Mouse (Mus musculus) gastrocnemius, adult 8-10 months (tissue): ENCODE measurements around the gene Klhdc9. TPM values are rescaled to one million over a fixed set of nuclear protein-coding genes. Genes with fewer than 3 reads are reported as not detected.

Experiments
- DNase-seq, 2 experiments: peaks; one replicate each; pipeline ENCODE4 v3.0.0; 2022; ENCODE audit warnings: low spot score in 2 of 2
- total RNA-seq, 4 experiments: library from RNA; stranded (reverse); gene quantifications; 2 replicates each; pipeline ENCODE4 v1.2.4; 2022

Klhdc9 gene
- total RNA-seq, result not detected

GRCm38 (mm10) chr1:171360656-171361055 lies at the start of gene Klhdc9:
Gene Klhdc9 (minus strand): TSS chr1:171360798.
- DNase-seq, result peak; percentile 50 to 64

GRCm38 (mm10) chr1:171410231-171410630 lies 49.6 kb upstream of the Klhdc9 start:
- no peak for DNase-seq

GRCm38 (mm10) chr1:171407263-171407662 lies 46.7 kb upstream of the Klhdc9 start:
- DNase-seq, result no peak

- DNase-seq, result no peak
Measured at GRCm38 (mm10) chr1:171402991-171403390, 42.4 kb upstream of the Klhdc9 start.

- DNase-seq, result no peak
Measured at GRCm38 (mm10) chr1:171401821-171402220, 41.2 kb upstream of the Klhdc9 start.

- DNase-seq, result peak in 1 of 2 experiments; percentile 22
Measured at GRCm38 (mm10) chr1:171390101-171390500, 29.5 kb upstream of the Klhdc9 start.

GRCm38 (mm10) chr1:171388376-171389102 lies 27.9 kb upstream of the Klhdc9 start, which contains the start of gene Arhgap30:
Gene Arhgap30 (plus strand): TSS chr1:171388954.
- no peak for DNase-seq

- no peak for DNase-seq
Measured at GRCm38 (mm10) chr1:171387099-171387498, 26.5 kb upstream of the Klhdc9 start.

GRCm38 (mm10) chr1:171385171-171385570 lies 24.6 kb upstream of the Klhdc9 start:
- no peak for DNase-seq

GRCm38 (mm10) chr1:171384361-171384760 lies 23.8 kb upstream of the Klhdc9 start:
- DNase-seq, result no peak

GRCm38 (mm10) chr1:171382096-171382620 lies 21.6 kb upstream of the Klhdc9 start:
- no peak for DNase-seq

- peak; percentile 37 to 57 for DNase-seq
Measured at GRCm38 (mm10) chr1:171379935-171380599, 19.5 kb upstream of the Klhdc9 start.

GRCm38 (mm10) chr1:171378298-171378697 lies 17.7 kb upstream of the Klhdc9 start:
- DNase-seq, result no peak

GRCm38 (mm10) chr1:171375646-171376097 lies 15.1 kb upstream of the Klhdc9 start:
- DNase-seq, result no peak

- DNase-seq, result no peak
Measured at GRCm38 (mm10) chr1:171373946-171374345, 13.3 kb upstream of the Klhdc9 start.

- no peak for DNase-seq
Measured at GRCm38 (mm10) chr1:171372880-171373279, 12.3 kb upstream of the Klhdc9 start.

- DNase-seq, result no peak
Measured at GRCm38 (mm10) chr1:171369845-171370556, 9.4 kb upstream of the Klhdc9 start, which contains the start of gene Nectin4. Gene Nectin4 (plus strand): TSS chr1:171370099.

GRCm38 (mm10) chr1:171365934-171366333 lies 5.3 kb upstream of the Klhdc9 start:
- no peak for DNase-seq

GRCm38 (mm10) chr1:171361106-171362103 lies 807 bp upstream of the Klhdc9 start:
- DNase-seq, result no peak

GRCm38 (mm10) chr1:171360253-171360652 lies 345 bp downstream of the Klhdc9 start:
- no peak for DNase-seq
